Mouse (Mus musculus) heart, postnatal 0 days (tissue): ENCODE data around the gene Gpam. TPM values are rescaled to one million over a fixed set of nuclear protein-coding genes. Genes with fewer than 3 reads are reported as not detected.

Experiments used
- ATAC-seq: fragments of 200-750 bp; cut with Nextera tagmentation; 2 replicates; pipeline ENCODE4 v1.8.0; 2017; ENCODE audit warnings: low read depth, moderate number of reproducible peaks, moderate library complexity; ENCODE audit not compliant: insufficient read depth
- DNase-seq: peaks from one replicate; pipeline ENCODE4 v3.0.0-alpha.2; 2016; ENCODE audit warnings: low spot score
- H3K27ac ChIP-seq: fragments of 300-500 bp; sonication (generic); 2 replicates; pipeline ENCODE4 v1.5.1; 2014; ENCODE audit warnings: low read depth, mild to moderate bottlenecking
- H3K27me3 ChIP-seq: fragments of 300-500 bp; sonication (generic); 2 replicates; pipeline ENCODE4 v1.6.1; 2014; ENCODE audit warnings: low read length, mixed read lengths; ENCODE audit not compliant: control insufficient read depth, insufficient read depth
- H3K36me3 ChIP-seq: fragments of 300-500 bp; sonication (generic); replicated peaks from 2 replicates; pipeline ENCODE4 v1.6.1; 2014; ENCODE audit warnings: low read length, mixed read lengths; ENCODE audit not compliant: control insufficient read depth, insufficient read depth
- H3K4me1 ChIP-seq: fragments of 300-500 bp; sonication (generic); 2 replicates; pipeline ENCODE4 v1.6.1; 2014; ENCODE audit warnings: antibody characterized with exemption; ENCODE audit not compliant: control insufficient read depth, insufficient read depth
- H3K4me2 ChIP-seq: fragments of 300-500 bp; sonication (generic); 2 replicates; pipeline ENCODE4 v1.6.1; 2014; ENCODE audit warnings: low read depth, mild to moderate bottlenecking, low read length, moderate library complexity
- H3K4me3 ChIP-seq: fragments of 300-500 bp; sonication (generic); 2 replicates; pipeline ENCODE4 v1.5.1; 2014; ENCODE audit warnings: low read depth, low read length
- H3K9ac ChIP-seq: fragments of 300-500 bp; sonication (generic); replicated peaks from 2 replicates; pipeline ENCODE4 v1.6.1; 2014; ENCODE audit warnings: low read depth, low read length, mixed read lengths
- H3K9me3 ChIP-seq: fragments of 300-500 bp; sonication (generic); replicated peaks from 2 replicates; pipeline ENCODE4 v1.6.1; 2016; ENCODE audit warnings: low read length; ENCODE audit not compliant: control insufficient read depth
- CTCF ChIP-seq: IDR thresholded peaks from 2 replicates; pipeline ENCODE4 v1.5.1; 2016; ENCODE audit warnings: antibody characterized with exemption, control low read depth, low read depth
- EP300 ChIP-seq: IDR thresholded peaks from 2 replicates; pipeline ENCODE4 v1.6.1; 2016; ENCODE audit warnings: antibody characterized with exemption, low read depth
- WGBS: fragments of 180-500 bp; shearing (Covaris S2); extraction: QIAGEN DNeasy Blood & Tissue Kit; methylation state at CpG from one replicate; pipeline ENCODE4 v1.1.7; 2014; 5-methylcytosine and 5-hydroxymethylcytosine counted together
- polyA plus RNA-seq: library from polyadenylated mRNA; unstranded; fragments of >200 nt; fragmentation: Nextera tagmentation; extraction: Ambion mirVana; gene quantifications from 2 replicates; pipeline ENCODE4 v1.2.1, GENCODE M21; 2015
- total RNA-seq: library from RNA; depleted of rRNA; stranded (reverse); fragments of >200 nt; gene quantifications from 2 replicates; pipeline ENCODE4 v1.2.3, GENCODE M21; 2014; ENCODE audit warnings: low replicate concordance

The Gpam gene
- total and polyA plus RNA-seq, 2 experiments from 2014 or later, result 15.7 to 60.2 TPM

DNA sequence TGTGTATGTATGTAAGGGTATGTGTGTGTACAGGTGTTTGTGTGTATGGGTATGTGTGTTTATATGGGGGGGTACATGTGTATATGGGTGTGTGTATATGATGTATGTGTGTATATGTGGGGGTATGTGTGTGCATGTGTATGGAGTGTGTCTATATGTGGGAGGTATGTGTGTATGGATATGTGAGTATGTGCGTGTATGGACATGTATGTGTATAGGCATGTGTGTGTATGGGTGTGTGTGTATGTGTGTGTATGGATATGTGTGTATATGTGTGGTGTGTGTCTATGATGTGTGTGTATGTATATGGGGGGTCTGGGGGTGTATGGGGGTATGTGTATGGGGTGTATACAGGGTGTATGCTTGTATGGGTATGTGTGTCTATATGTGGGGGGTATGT lies 1.4 kb upstream of the Gpam start:
- H3K27ac ChIP-seq, result no peak overlapping the region
- H3K4me1 ChIP-seq, result no peaks in the 10 kb centered on the region
- TF ChIP-seq EP300, result no peak
- no peak for TF ChIP-seq CTCF
- H3K9ac ChIP-seq, result no peak overlapping the region
- no peak for DNase-seq
- no peak overlapping the region for H3K4me2 ChIP-seq
- no peaks in the 10 kb centered on the region for H3K27me3 ChIP-seq
- H3K36me3 ChIP-seq, result no peaks in the 10 kb centered on the region
- H3K9me3 ChIP-seq, result no peaks in the 10 kb centered on the region
- WGBS, result 97% methylated on average over 1 of the region's 1 CpGs
- H3K4me3 ChIP-seq, result no peak overlapping the region
- ATAC-seq, result no peak

GRCm38 (mm10) chr19:55125456-55125855 lies 1.6 kb downstream of the Gpam start:
- no peak for TF ChIP-seq CTCF
- no peak for TF ChIP-seq EP300
- no peaks in the 10 kb centered on the region for H3K9me3 ChIP-seq
- no peak overlapping the region for H3K4me3 ChIP-seq
- H3K27ac ChIP-seq, result no peak overlapping the region
- H3K27me3 ChIP-seq, result no peaks in the 10 kb centered on the region
- no peak for DNase-seq
- ATAC-seq, result no peak
- no peak overlapping the region for H3K4me2 ChIP-seq
- H3K9ac ChIP-seq, result no peak overlapping the region
- H3K4me1 ChIP-seq, result peaks cover 10% of the 10 kb centered on the region; the same call in 1 of the 2 replicates
- H3K36me3 ChIP-seq, result no peaks in the 10 kb centered on the region
- 79% methylated on average over 3 of the region's 3 CpGs for WGBS

- TF ChIP-seq EP300 (no peak), CTCF (no peak)
- no peak overlapping the region for H3K4me2 ChIP-seq
- H3K36me3 ChIP-seq, result no peaks in the 10 kb centered on the region
- DNase-seq (no peak), ATAC-seq (no peak)
- no peak overlapping the region for H3K4me3 ChIP-seq
- H3K9me3 ChIP-seq, result no peaks in the 10 kb centered on the region
- H3K27me3 ChIP-seq, result no peaks in the 10 kb centered on the region
- peaks cover 19% of the 10 kb centered on the region for H3K4me1 ChIP-seq
- 75% methylated on average over 11 of the region's 11 CpGs for WGBS
- H3K27ac ChIP-seq, result no peak overlapping the region
- H3K9ac ChIP-seq, result no peak overlapping the region
These were observed 4.0 kb downstream of the Gpam start for GRCm38 (mm10) chr19:55123001-55123536.

DNA sequence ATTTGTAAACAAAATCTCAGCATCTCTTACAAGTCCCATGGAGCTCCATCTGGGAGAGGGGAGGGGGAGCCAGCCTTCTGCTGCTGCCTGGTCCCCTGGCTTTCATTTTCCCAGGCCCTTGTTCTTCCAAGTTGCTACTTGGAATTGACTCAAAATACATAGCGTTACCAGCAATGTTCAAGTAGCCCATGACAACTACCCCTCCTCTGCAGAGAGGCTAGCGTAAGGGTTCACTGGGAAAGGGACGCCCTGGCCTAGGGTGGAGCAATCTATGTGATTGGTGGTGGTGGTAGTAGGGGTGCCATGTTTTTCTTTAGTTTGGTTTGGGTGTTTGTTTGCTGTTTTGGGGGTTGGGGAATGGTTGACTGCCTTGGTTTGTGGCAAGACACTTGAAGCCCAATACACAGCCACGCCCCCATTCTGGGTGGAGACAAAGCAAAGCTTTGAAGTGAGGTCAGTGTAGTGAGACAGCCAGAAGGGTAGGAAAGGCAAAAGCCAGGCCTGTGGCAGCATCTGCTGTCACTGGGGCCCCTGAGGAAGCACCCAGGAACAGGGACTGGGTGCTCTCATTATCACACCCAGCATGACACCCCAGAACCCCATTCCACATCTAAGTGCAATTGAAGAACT lies 4.6 kb downstream of the Gpam start:
- TF ChIP-seq EP300 (no peak), CTCF (no peak)
- Histone ChIP-seq H3K4me2 (no peak overlapping the region), H3K36me3 (no peaks in the 10 kb centered on the region), H3K9ac (no peak overlapping the region), H3K9me3 (no peaks in the 10 kb centered on the region), H3K4me1 (peaks cover 19% of the 10 kb centered on the region), H3K4me3 (no peak overlapping the region), H3K27me3 (no peaks in the 10 kb centered on the region), H3K27ac (no peak overlapping the region)
- DNase-seq (no peak), ATAC-seq (no peak)
- 77% methylated on average over 4 of the region's 4 CpGs for WGBS

DNA sequence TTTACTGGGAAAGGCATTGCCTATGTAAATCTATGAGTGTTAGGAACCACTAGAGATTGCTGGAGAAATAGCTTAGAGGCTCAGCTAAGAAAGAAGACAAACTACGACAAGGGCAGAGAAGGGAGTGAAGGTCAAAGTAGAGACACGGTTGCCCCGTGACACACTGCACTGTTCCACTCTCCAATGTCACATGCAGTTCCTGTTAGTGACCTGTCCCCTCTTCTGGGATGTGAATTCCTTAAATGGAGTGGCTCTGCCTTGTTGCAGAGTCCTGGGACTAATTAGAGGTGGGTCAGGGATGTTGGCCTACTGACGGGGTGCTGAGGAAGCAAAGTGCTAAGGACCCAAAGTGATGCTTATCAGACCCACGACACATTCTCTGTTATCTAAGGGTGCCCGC lies 5.2 kb downstream of the Gpam start:
- H3K4me2 ChIP-seq, result no peak overlapping the region
- H3K27ac ChIP-seq, result no peak overlapping the region
- H3K27me3 ChIP-seq, result no peaks in the 10 kb centered on the region
- no peak overlapping the region for H3K9ac ChIP-seq
- H3K9me3 ChIP-seq, result no peaks in the 10 kb centered on the region
- 44% methylated on average over 6 of the region's 6 CpGs for WGBS
- H3K4me3 ChIP-seq, result no peak overlapping the region
- DNase-seq (no peak), ATAC-seq (peak; percentile 60)
- TF ChIP-seq EP300 (no peak), CTCF (no peak)
- H3K36me3 ChIP-seq, result no peaks in the 10 kb centered on the region
- H3K4me1 ChIP-seq, result peaks cover 19% of the 10 kb centered on the region
